Mouse (Mus musculus) limb, embryonic 11.5 days (tissue): ENCODE results near the gene Gm42715. TPM values are rescaled to one million over a fixed set of nuclear protein-coding genes. Genes with fewer than 3 reads are reported as not detected.

Experiments
- ATAC-seq: fragments of 200-750 bp; cut with Nextera tagmentation; 2 replicates; pipeline ENCODE4 v1.8.0; 2017; ENCODE audit warnings: low read depth; ENCODE audit not compliant: insufficient number of reproducible peaks, low FRiP score, low TSS enrichment
- DNase-seq: peaks from one replicate; pipeline ENCODE4 v3.0.0-alpha.2; 2015; ENCODE audit warnings: low spot score
- H3K27ac ChIP-seq: fragments of 300-500 bp; sonication (generic); replicated peaks from 2 replicates; pipeline ENCODE4 v1.5.1; 2014; ENCODE audit warnings: low read depth, mild to moderate bottlenecking, low read length
- H3K27me3 ChIP-seq: fragments of 300-500 bp; sonication (generic); 2 replicates; pipeline ENCODE4 v1.6.1; 2014; ENCODE audit warnings: mild to moderate bottlenecking, low read length, mixed read lengths; ENCODE audit not compliant: control insufficient read depth, insufficient read depth
- H3K36me3 ChIP-seq: fragments of 300-500 bp; sonication (generic); 2 replicates; pipeline ENCODE4 v1.6.1; 2014; ENCODE audit warnings: mild to moderate bottlenecking, low read length, moderate library complexity, mixed read lengths; ENCODE audit not compliant: control insufficient read depth, insufficient read depth
- H3K4me1 ChIP-seq: fragments of 300-500 bp; sonication (generic); 2 replicates; pipeline ENCODE4 v1.6.1; 2014; ENCODE audit warnings: low read length, mixed read lengths; ENCODE audit not compliant: control insufficient read depth, insufficient read depth
- H3K4me2 ChIP-seq: fragments of 300-500 bp; sonication (generic); 2 replicates; pipeline ENCODE4 v1.6.1; 2014; ENCODE audit warnings: low read depth, mild to moderate bottlenecking, moderate library complexity; ENCODE audit not compliant: severe bottlenecking
- H3K4me3 ChIP-seq: fragments of 300-500 bp; sonication (generic); 2 replicates; pipeline ENCODE4 v1.5.1; 2014; ENCODE audit warnings: low read depth, low read length
- H3K9ac ChIP-seq: fragments of 300-500 bp; sonication (generic); 2 replicates; pipeline ENCODE4 v1.6.1; 2014; ENCODE audit warnings: mild to moderate bottlenecking, low read length
- H3K9me3 ChIP-seq: fragments of 300-500 bp; sonication (generic); 2 replicates; pipeline ENCODE4 v1.6.1; 2016; ENCODE audit warnings: low read length; ENCODE audit not compliant: control insufficient read depth
- WGBS: fragments of 180-500 bp; shearing (Covaris S2); extraction: QIAGEN DNeasy Blood & Tissue Kit; methylation state at CpG from one replicate; pipeline ENCODE4 v1.1.7; 2014; 5-methylcytosine and 5-hydroxymethylcytosine counted together
- polyA plus RNA-seq: library from polyadenylated mRNA; unstranded; fragments of >200 nt; fragmentation: Nextera tagmentation; extraction: Ambion mirVana; gene quantifications from 2 replicates; pipeline ENCODE4 v1.2.1, GENCODE M21; 2014

Gene Gm42715
- polyA plus RNA-seq, 1 experiment from 2014 or later = 19.4 TPM

GRCm38 (mm10) chr7:127475186-127475740, 44.1 kb upstream of the Gm42715 start:
- no peaks in the 10 kb centered on the region for H3K27me3 ChIP-seq

GRCm38 (mm10) chr7:127476336-127476735, 43.0 kb upstream of the Gm42715 start:
- H3K4me2 ChIP-seq = no peak overlapping the region
- no peak overlapping the region for H3K9ac ChIP-seq
- DNase-seq = no peak
- H3K36me3 ChIP-seq = peaks cover 24% of the 10 kb centered on the region
- no peaks in the 10 kb centered on the region for H3K9me3 ChIP-seq
- 94% methylated on average over 11 of the region's 11 CpGs for WGBS
- no peak overlapping the region for H3K4me3 ChIP-seq
- no peak for ATAC-seq
- peaks cover 23% of the 10 kb centered on the region for H3K4me1 ChIP-seq
- H3K27me3 ChIP-seq = no peaks in the 10 kb centered on the region
- no peak overlapping the region for H3K27ac ChIP-seq

More at GRCm38 (mm10) chr7:127475186-127475740, 44.1 kb upstream of the Gm42715 start:
- Histone ChIP-seq H3K4me3 (0 out of 2 replicates have a peak overlapping the region, but pooled peaks have one; percentile 6), H3K9me3 (no peaks in the 10 kb centered on the region), H3K4me1 (peaks cover 16% of the 10 kb centered on the region), H3K36me3 (peaks cover 21% of the 10 kb centered on the region), H3K27ac (no peak overlapping the region), H3K9ac (no peak overlapping the region), H3K4me2 (no peak overlapping the region)
- DNase-seq (no peak), ATAC-seq (no peak)
- 95% methylated on average over 11 of the region's 11 CpGs for WGBS

GRCm38 (mm10) chr7:127476855-127477254, 42.5 kb upstream of the Gm42715 start:
- Histone ChIP-seq H3K27ac (no peak overlapping the region), H3K9ac (no peak overlapping the region; the same call in 1 of the 2 replicates), H3K27me3 (no peaks in the 10 kb centered on the region), H3K4me3 (peak overlapping the region; percentile 99), H3K4me2 (peak overlapping the region; percentile 49), H3K36me3 (peaks cover 24% of the 10 kb centered on the region), H3K9me3 (no peaks in the 10 kb centered on the region), H3K4me1 (peaks cover 23% of the 10 kb centered on the region)
- ATAC-seq (no peak), DNase-seq (no peak)
- WGBS = 76% methylated on average over 4 of the region's 4 CpGs

- H3K36me3 ChIP-seq = peaks cover 29% of the 10 kb centered on the region
- H3K27me3 ChIP-seq = no peaks in the 10 kb centered on the region
- H3K27ac ChIP-seq = peak overlapping the region; percentile 92
- H3K9ac ChIP-seq = peak overlapping the region; percentile 90
- peak overlapping the region; percentile 99 for H3K4me3 ChIP-seq
- peak; percentile 100 for DNase-seq
- peak; percentile 93 for ATAC-seq
- no peaks in the 10 kb centered on the region for H3K9me3 ChIP-seq
- peaks cover 19% of the 10 kb centered on the region for H3K4me1 ChIP-seq
- WGBS = 0% methylated on average over 50 of the region's 50 CpGs
- H3K4me2 ChIP-seq = peak overlapping the region; percentile 98
These were observed 41.4 kb upstream of the Gm42715 start for GRCm38 (mm10) chr7:127477687-127478634.

GRCm38 (mm10) chr7:127478635-127479317, 40.6 kb upstream of the Gm42715 start, which contains the start of gene Fbrs:
Gene Fbrs (plus strand): TSS chr7:127479199.
- H3K27ac ChIP-seq = peak within 1 kb of the TSS; percentile 92
- no peaks in the 10 kb centered on the region for H3K27me3 ChIP-seq
- no peaks in the 10 kb centered on the region for H3K9me3 ChIP-seq
- ATAC-seq (peak; percentile 79), DNase-seq (peak; percentile 91)
- H3K4me3 ChIP-seq = peak within 1 kb of the TSS; percentile 99
- WGBS = under 1% methylated on average over 61 of the region's 62 CpGs
- peaks cover 28% of the 10 kb centered on the region for H3K36me3 ChIP-seq
- peaks cover 19% of the 10 kb centered on the region for H3K4me1 ChIP-seq
- H3K4me2 ChIP-seq = peak within 1 kb of the TSS; percentile 98
- H3K9ac ChIP-seq = peak within 1 kb of the TSS; percentile 90

- DNase-seq (no peak), ATAC-seq (no peak)
- Histone ChIP-seq H3K9me3 (no peaks in the 10 kb centered on the region), H3K9ac (peak overlapping the region; percentile 90), H3K4me2 (peak overlapping the region; percentile 98), H3K4me3 (peak overlapping the region; percentile 99), H3K4me1 (peaks cover 19% of the 10 kb centered on the region), H3K36me3 (peaks cover 26% of the 10 kb centered on the region), H3K27ac (peak overlapping the region; percentile 92), H3K27me3 (no peaks in the 10 kb centered on the region)
- 6% methylated on average over 47 of the region's 48 CpGs for WGBS
These were observed 39.8 kb upstream of the Gm42715 start for GRCm38 (mm10) chr7:127479318-127480225.

- H3K4me1 ChIP-seq = peaks cover 19% of the 10 kb centered on the region
- peak overlapping the region; percentile 98 for H3K4me2 ChIP-seq
- 74% methylated on average over 2 of the region's 2 CpGs for WGBS
- H3K27me3 ChIP-seq = no peaks in the 10 kb centered on the region
- H3K9me3 ChIP-seq = no peaks in the 10 kb centered on the region
- H3K36me3 ChIP-seq = peaks cover 25% of the 10 kb centered on the region
- peak overlapping the region; percentile 99 for H3K4me3 ChIP-seq
- no peak overlapping the region for H3K27ac ChIP-seq
- no peak overlapping the region; the same call in 1 of the 2 replicates for H3K9ac ChIP-seq
- DNase-seq (no peak), ATAC-seq (no peak)
These were observed 39.1 kb upstream of the Gm42715 start for GRCm38 (mm10) chr7:127480321-127480720.
